Mouse (Mus musculus): ENCODE data around the gene Retreg2. TPM values are rescaled to one million over a fixed set of nuclear protein-coding genes. Genes with fewer than 3 reads are reported as not detected.

Gene Retreg2
- 100 to 1,000 TPM in 3 of 4 experiments, 10 to 100 TPM in 1; 98.5 to 113 (median 104) TPM for total RNA-seq (2022)

DNA sequence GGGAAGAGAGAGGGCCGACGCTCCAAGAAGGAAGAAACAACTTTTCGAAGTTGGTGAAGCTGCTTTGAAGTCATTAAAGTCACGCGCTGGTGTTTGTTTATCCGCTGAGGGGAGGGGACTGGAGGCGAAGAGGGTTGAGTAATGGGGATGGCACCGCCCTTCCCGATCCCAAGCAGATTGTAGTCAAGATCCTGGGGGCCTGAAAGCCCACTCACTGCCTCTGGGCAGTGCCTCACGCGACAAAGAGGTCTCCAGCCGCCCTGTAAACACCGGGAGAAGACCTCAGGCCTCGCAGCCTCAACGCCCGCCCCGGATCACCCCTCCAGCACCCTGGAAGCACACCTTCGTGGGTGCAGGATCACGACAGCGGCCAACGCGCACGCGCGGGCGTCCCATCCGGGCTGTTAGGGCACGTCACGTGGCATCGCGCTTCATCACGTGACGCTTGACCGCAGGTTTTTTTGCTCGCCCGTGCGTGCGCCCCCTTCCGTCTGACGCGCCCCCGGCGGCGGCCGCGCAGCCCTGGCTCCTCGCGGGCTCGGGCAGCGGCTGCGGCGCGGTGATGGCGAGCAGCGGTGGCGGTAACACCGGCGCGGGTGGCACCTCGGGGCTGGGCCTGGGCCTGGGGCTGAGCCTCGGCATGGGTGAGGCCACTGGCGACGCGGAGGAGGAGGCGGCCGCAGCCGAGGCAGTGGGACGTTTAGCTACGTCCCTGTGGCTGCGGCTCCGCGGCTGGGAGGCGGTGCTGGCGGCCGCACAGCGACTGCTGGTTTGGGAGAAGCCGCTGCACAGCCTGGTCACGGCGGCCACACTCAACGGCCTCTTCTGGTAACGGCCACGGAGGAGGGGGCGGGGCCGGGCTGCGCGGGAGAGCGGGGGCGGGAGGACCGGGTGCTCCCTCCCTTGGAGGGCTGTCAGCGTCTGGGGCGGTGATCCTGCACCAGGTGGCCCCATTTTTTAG, at the start of gene Retreg2, which contains the start of gene Cnppd1:
Gene Retreg2, plus strand, starts transcription at position 478 of the 961 bp plus-strand sequence.
Gene Cnppd1, minus strand, starts transcription at position 411 of the 961 bp plus-strand sequence.
- DNase-seq = peak; percentile 94

GRCm38 (mm10) chr1:75122211-75122610, 20.4 kb upstream of the Retreg2 start:
- no peak for DNase-seq

DNA sequence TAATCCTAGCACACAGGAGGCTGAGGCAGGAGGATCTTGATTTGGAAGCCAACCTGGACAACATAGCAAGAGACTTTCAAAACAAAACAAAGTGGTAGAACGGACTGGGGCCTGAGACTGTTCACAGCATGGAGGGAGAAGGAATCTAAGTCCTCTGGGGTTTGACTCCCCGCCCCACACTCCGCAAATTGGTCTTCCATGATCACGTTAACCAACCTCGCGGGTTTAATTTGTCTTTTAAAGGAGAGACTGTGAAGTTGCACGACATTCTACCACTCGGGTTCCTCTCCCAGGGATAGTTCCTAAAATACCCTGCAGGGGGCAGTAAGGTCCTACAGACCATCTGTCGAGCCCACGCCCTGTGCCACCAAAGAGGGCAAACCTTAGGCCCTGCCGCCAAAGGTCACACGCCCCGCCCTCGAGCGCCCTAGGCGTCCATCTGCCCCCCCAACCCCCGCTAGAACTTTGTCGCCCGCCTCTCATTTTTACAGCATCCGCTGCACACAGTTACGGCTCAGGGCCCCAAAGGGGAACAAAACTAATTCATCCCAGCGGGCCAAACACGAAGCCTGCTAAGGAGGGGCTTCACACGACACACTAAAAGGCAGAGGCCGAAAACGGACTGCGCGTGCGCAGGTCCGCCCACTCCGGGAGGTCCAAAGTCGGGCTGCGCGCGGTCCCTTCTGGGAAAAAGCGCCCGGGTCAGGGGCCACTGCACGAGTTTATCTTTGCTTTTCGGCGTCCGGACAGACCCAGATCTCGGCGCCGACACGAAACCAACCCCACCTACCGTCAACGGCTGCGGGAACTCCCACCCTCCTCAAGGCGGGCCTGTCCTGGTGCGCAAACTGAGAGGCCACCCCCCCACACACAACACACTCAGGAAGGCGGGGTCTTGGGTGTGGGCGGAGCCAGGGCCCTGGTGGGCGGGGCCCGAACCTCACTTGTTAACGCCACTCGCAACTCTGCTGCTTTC, 17.9 kb upstream of the Retreg2 start, which contains the start of gene Nhej1:
Gene Nhej1, minus strand, starts transcription at position 855 of the 976 bp plus-strand sequence.
- DNase-seq = peak; percentile 90

DNA sequence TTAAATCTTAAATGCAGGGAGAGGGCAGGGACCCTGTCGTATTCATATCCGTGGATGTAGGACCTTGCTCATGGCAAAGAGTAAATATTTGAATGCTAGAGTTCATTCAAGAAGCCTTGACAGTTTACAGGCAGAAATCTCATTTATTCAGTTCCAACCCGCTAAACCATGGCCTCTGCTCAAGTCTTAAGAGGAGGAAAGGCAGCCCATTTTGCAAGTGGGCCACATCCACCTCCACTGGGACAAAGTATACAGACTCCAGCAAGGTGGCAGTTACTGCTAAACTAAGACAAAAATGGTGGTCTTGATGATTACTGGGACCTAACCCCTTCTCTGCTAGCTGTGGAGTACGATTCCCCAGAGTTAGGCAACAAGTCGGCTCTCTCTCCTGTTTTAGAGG, 17.2 kb upstream of the Retreg2 start:
- DNase-seq = no peak

GRCm38 (mm10) chr1:75128641-75129040, 13.9 kb upstream of the Retreg2 start:
- DNase-seq = no peak

DNA sequence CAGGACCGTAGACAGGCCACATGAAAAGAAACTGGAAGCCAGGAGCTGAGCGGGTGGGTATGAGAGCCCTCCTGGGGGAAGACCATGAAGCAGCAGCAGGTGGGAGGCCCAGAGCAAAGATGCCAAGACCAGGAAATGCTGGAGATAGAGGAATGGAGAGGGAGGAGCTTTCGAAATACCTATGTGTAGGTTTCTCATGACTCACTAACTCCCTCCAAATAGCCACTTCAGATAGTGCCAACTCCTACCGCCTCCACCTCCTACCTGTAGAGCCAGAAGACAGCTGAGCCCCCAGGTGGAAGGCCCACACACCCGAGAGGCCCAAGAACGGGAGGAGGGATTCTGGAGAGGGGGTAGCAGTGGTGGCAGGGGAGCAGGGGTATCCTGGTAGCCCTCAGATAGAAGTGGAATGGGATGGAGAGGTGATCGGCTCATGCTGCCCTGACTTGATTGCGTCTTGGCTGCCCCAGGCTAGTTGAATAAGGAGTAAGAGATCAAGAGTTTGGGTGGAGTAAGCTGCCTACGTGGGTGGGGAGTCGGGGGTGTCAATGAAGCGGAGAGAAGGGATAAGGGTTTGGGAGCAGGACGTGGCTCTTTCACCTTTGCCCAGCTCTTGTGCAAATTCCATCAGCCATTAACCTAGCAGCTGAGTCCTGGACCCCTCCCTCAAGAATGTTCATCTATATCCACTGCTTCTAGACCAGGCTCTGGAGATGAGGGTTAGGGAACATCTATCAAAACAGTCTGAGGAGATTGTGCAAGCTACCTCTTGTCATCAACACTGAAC, 9.0 kb upstream of the Retreg2 start, which contains the start of gene Slc23a3:
Gene Slc23a3, minus strand, starts transcription at position 470 of the 787 bp plus-strand sequence.
- no peak for DNase-seq

- no peak for DNase-seq
Measured at GRCm38 (mm10) chr1:75136293-75136692, 6.3 kb upstream of the Retreg2 start.

- no peak for DNase-seq
Measured at GRCm38 (mm10) chr1:75136730-75137129, 5.8 kb upstream of the Retreg2 start.

- no peak for DNase-seq
Measured at GRCm38 (mm10) chr1:75138448-75138847, 4.1 kb upstream of the Retreg2 start.

DNA sequence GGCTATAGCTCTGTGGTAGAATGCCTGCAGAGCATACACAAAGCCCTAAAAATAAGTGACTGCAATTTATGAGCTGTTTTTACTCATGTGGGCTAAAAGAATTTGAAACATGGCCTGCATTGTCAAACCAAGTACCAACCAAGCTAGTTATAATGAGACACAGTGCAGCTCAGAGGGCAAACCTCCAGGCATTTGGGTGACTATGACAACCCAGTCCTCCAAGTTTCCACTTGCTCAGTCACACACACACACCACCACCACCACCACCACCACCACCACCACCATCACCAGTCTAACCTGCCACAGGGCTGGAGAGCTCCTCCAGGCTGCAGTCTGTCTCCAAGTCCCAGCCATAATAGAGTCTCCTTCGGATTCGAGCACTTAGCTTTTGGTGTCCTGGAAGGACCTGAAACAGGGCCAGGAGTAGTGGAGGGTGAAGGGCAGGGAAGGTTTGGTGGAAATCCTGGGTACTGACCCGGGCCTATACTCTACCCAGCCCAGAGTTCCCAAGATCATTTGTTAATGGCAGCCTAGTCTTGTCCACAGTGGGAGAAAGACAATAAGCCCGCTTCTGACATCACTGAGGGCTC, 1.9 kb upstream of the Retreg2 start:
- no peak for DNase-seq

- DNase-seq = peak; percentile 55
Measured at GRCm38 (mm10) chr1:75141486-75142190, 940 bp upstream of the Retreg2 start.

- DNase-seq = no peak
Measured at GRCm38 (mm10) chr1:75145589-75145988, 3.0 kb downstream of the Retreg2 start.

DNA sequence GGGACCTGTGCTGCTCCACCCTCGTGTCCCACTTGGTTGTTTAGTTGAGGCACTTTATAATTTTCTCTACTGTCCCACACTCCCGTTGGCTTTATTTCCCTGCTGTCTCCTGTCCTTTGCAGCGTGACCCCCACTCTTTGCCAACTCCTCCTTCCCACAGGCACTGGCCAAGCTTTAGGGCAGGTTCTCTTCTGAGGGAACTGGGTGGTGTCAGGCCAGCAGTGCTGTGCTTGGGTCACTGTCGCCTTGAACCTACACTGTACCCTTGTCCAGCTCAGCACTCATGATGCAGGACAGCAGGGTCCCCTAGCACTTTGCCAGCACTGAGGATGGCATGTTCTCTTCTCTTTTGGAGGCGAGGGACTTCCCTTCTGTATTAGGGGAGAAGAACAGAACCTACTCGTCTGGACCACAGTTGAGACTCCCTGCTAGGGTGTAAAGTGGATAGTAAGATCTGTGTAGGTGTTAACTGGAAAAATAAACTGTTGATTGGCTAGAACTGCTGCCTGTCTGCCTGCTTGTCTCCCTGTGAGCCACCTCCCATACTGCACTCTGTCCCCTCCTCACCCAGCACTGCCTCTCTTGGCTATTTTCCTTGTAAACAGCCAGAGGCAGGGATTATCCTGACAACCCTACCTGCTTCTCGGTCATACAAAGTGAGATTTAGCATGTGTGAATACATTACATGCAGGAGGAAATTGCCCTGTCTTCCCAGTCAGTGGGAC, 5.0 kb downstream of the Retreg2 start:
- no peak for DNase-seq

DNA sequence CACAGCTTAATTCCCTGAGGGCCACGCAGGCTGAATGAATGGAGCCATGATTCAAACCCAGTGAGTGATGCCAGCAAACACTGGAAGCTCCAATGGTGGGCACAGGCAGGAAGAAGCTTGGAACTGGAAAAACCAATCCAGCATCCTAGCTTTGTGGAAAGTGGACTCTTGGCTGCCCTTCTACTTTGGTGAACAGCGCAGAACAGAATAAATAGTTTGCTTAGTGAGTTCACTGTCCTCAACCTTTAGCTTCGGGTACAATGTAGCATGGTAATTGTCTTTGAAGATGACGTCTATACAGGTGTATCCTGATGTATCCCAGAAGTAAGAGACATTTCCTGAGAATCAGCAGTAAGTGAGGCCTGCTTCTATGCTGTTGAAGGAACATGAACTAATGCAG, 6.1 kb downstream of the Retreg2 start:
- no peak for DNase-seq

- DNase-seq = no peak
Measured at GRCm38 (mm10) chr1:75155837-75156236, 13.3 kb downstream of the Retreg2 start.

GRCm38 (mm10) chr1:75158990-75159389, 16.4 kb downstream of the Retreg2 start:
- no peak for DNase-seq

DNA sequence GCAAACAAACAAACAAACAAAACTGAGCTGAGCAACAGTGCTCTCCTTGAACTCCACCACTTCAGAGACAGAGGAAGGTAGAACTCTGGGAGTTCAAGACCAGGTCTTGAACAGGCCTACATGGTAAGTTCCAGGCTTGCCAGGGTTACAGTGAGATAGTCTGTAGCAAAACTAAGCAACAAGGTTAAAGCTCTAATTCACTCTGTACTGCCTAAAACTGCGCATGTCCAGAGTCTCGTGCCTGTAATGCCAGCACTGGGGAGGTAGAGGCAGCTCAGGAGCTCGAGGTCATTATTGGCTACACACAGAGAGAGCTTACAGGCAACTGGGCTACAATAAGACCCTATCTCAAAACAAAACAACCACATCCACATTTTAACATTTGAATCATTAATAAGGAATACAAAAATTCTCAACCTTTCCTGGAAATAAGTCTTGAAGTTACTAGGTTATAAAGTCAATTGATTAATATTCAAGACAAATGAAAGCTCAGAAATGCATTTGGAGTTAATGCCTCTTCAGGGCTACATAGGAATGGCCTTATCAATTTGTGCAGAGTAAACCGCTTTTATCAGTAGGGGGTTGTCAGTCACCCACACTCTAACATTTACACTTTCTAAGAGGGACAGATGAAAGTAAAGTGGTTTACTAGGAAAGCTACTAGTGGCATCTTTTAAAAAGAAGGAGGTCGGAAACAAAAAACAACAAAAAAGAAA, 17.1 kb downstream of the Retreg2 start:
- DNase-seq = no peak

DNA sequence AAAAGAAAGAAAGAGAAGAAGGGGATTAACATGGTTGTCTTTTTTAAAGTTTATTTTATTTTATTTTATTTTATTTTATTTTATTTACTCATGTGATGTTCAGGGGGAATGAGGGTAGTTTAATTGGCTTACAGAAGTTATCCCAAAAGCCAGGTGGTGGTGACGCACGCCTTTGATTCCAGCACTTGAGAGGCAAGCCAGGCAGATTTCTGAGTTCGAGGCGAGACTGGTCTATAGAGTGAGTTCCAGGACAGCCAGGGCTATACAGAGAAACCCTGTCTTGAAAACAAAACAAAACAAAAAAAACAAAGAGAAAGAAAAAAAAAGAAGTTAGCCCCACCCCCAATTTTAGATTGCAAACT, 17.7 kb downstream of the Retreg2 start:
- DNase-seq = no peak

- DNase-seq = no peak
Measured at GRCm38 (mm10) chr1:75168093-75168471, 25.5 kb downstream of the Retreg2 start.
